Mouse (Mus musculus) cerebellum, postnatal 36 days (tissue): ENCODE measurements around the gene Rpl11.
"Not testable (repeated sequence)": the region's sequence is repeated elsewhere in the genome, so short reads cannot be mapped to it uniquely, and the experiment has no call there.

Experiments used
- DNase-seq, 2 experiments: peaks; one replicate each; pipeline ENCODE4 v3.0.0; 2021 to 2022; ENCODE audit warnings: mixed read lengths in 2 of 2

The Rpl11 gene

GRCm38 (mm10) chr4:136053247-136053596 lies at the start of gene Rpl11:
TSS of gene Rpl11 (minus strand) at chr4:136053428.
- peak; percentile 92 to 93 for DNase-seq

GRCm38 (mm10) chr4:136101753-136102152 lies 48.5 kb upstream of the Rpl11 start:
- DNase-seq = not testable (repeated sequence)

- DNase-seq = no peak
Observed at GRCm38 (mm10) chr4:136100396-136101070, 47.3 kb upstream of the Rpl11 start.

GRCm38 (mm10) chr4:136098446-136098845 lies 45.2 kb upstream of the Rpl11 start:
- no peak for DNase-seq

- no peak for DNase-seq
Observed at GRCm38 (mm10) chr4:136096446-136097113, 43.4 kb upstream of the Rpl11 start.

- DNase-seq = no peak
Observed at GRCm38 (mm10) chr4:136095490-136096105, 42.4 kb upstream of the Rpl11 start.

- DNase-seq = peak in 1 of 2 experiments; percentile 11
Observed at GRCm38 (mm10) chr4:136094519-136095219, 41.4 kb upstream of the Rpl11 start.

GRCm38 (mm10) chr4:136092498-136092897 lies 39.3 kb upstream of the Rpl11 start:
- DNase-seq = no peak

GRCm38 (mm10) chr4:136091346-136091745 lies 38.1 kb upstream of the Rpl11 start:
- no peak for DNase-seq

- DNase-seq = no peak
Observed at GRCm38 (mm10) chr4:136089748-136090583, 36.7 kb upstream of the Rpl11 start.

GRCm38 (mm10) chr4:136088971-136089747 lies 35.9 kb upstream of the Rpl11 start:
- no peak for DNase-seq

GRCm38 (mm10) chr4:136088364-136088763 lies 35.1 kb upstream of the Rpl11 start:
- DNase-seq = no peak

GRCm38 (mm10) chr4:136087261-136087660 lies 34.0 kb upstream of the Rpl11 start:
- no peak for DNase-seq

GRCm38 (mm10) chr4:136084840-136085239 lies 31.6 kb upstream of the Rpl11 start:
- DNase-seq = no peak

- no peak for DNase-seq
Observed at GRCm38 (mm10) chr4:136083269-136084105, 30.3 kb upstream of the Rpl11 start.

GRCm38 (mm10) chr4:136081729-136082128 lies 28.5 kb upstream of the Rpl11 start:
- no peak for DNase-seq

GRCm38 (mm10) chr4:136078649-136079048 lies 25.4 kb upstream of the Rpl11 start:
- no peak for DNase-seq

GRCm38 (mm10) chr4:136076776-136077538 lies 23.7 kb upstream of the Rpl11 start:
- no peak for DNase-seq

- peak; percentile 76 to 79 for DNase-seq
Observed at GRCm38 (mm10) chr4:136071178-136071714, 18.0 kb upstream of the Rpl11 start.

GRCm38 (mm10) chr4:136070592-136070991 lies 17.4 kb upstream of the Rpl11 start:
- no peak for DNase-seq
